Mouse (Mus musculus): ENCODE data around the gene Pim1.
"Not testable (repeated sequence)": the region's sequence is repeated elsewhere in the genome, so short reads cannot be mapped to it uniquely, and the experiment has no call there.

Pim1 gene

GRCm38 (mm10) chr17:29492269-29493191 is 2.0 kb downstream of the Pim1 start:
- peak; percentile 74 for DNase-seq (ENCODE audit: extremely low read depth, insufficient read length, low spot score)

GRCm38 (mm10) chr17:29493461-29493980 is 3.0 kb downstream of the Pim1 start:
- DNase-seq (ENCODE audit: extremely low read depth, insufficient read length, low spot score) = no peak

GRCm38 (mm10) chr17:29494062-29494731 is 3.6 kb downstream of the Pim1 start:
- no peak for DNase-seq (ENCODE audit: extremely low read depth, insufficient read length, low spot score)

GRCm38 (mm10) chr17:29494732-29495076 is 4.2 kb downstream of the Pim1 start:
- no peak for DNase-seq (ENCODE audit: extremely low read depth, insufficient read length, low spot score)

- DNase-seq (ENCODE audit: extremely low read depth, insufficient read length, low spot score) = no peak
These were observed 5.9 kb downstream of the Pim1 start for GRCm38 (mm10) chr17:29496211-29497070.

- no peak for DNase-seq (ENCODE audit: extremely low read depth, insufficient read length, low spot score)
These were observed 6.5 kb downstream of the Pim1 start for GRCm38 (mm10) chr17:29497071-29497354.

- not testable (repeated sequence) for DNase-seq (ENCODE audit: extremely low read depth, insufficient read length, low spot score)
These were observed 6.9 kb downstream of the Pim1 start for GRCm38 (mm10) chr17:29497481-29497880.

- no peak for DNase-seq (ENCODE audit: extremely low read depth, insufficient read length, low spot score)
These were observed 7.5 kb downstream of the Pim1 start for GRCm38 (mm10) chr17:29498028-29498427.

GRCm38 (mm10) chr17:29498952-29499351 is 8.4 kb downstream of the Pim1 start:
- not testable (repeated sequence) for DNase-seq (ENCODE audit: extremely low read depth, insufficient read length, low spot score)

GRCm38 (mm10) chr17:29499511-29499910 is 9.0 kb downstream of the Pim1 start:
- DNase-seq (ENCODE audit: extremely low read depth, insufficient read length, low spot score) = no peak

- no peak for DNase-seq (ENCODE audit: extremely low read depth, insufficient read length, low spot score)
These were observed 9.7 kb downstream of the Pim1 start for GRCm38 (mm10) chr17:29500243-29500740.

GRCm38 (mm10) chr17:29500802-29501469 is 10.4 kb downstream of the Pim1 start:
- no peak for DNase-seq (ENCODE audit: extremely low read depth, insufficient read length, low spot score)

GRCm38 (mm10) chr17:29502005-29502668 is 11.6 kb downstream of the Pim1 start:
- DNase-seq (ENCODE audit: extremely low read depth, insufficient read length, low spot score) = no peak

GRCm38 (mm10) chr17:29502669-29503665 is 12.4 kb downstream of the Pim1 start:
- DNase-seq (ENCODE audit: extremely low read depth, insufficient read length, low spot score) = no peak

- DNase-seq (ENCODE audit: extremely low read depth, insufficient read length, low spot score) = no peak
These were observed 13.1 kb downstream of the Pim1 start for GRCm38 (mm10) chr17:29503700-29504099.

GRCm38 (mm10) chr17:29508927-29509608 is 18.5 kb downstream of the Pim1 start:
- DNase-seq (ENCODE audit: extremely low read depth, insufficient read length, low spot score) = no peak

GRCm38 (mm10) chr17:29510691-29511090 is 20.1 kb downstream of the Pim1 start:
- no peak for DNase-seq (ENCODE audit: extremely low read depth, insufficient read length, low spot score)

All from 3134 (cell line).